Mouse (Mus musculus): ENCODE measurements at regions not wholly inside any gene's neighbourhood (a gene's known extent, or its start where the extent isn't known, plus 50 kb on each side); places are given as distances from the start of the nearest gene placed in this dataset.
A peak's percentile ranks its signal among the peaks of the same experiment; 100 is the strongest.

DNA sequence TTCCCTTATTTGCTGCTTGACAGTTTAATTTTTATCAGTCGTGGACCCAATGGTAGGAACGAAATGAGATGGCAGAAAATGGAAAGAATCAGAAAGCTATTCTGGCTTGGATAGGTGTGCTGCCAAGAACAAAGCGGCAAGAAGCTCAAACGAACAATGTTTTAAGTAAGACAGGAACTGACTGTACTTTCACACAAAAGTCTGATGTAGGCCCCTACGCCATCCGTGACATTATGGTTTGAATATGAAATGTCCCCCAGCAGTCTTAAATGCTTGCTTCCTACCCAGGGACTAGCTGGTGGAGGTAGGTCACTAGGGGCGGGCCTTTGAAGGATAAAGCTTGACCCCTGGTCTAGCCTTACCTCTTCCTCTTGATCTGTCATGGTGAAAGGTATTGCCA, 90.5 kb upstream of the Barx2 start:
- DNase-seq (ENCODE audit: low spot score) = no peak

DNA sequence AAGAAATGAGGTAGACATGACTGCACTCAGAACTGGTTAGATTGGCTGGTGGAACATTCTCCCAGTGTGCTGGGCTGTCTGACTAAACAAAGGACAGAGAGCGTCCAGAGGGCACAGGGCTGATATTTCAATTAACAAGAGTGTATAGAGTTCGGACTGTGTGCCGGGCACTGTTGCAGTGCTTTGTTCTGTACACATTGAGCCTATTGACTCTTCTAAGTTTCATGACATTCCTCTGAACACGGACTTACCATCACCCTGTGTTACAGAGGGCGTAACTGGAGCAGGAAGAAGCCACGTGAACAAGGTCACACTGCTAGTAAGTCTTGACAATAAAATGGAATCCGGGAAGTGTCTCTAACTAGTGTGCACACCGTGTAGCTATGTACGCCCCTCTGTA, 92.1 kb upstream of the Barx2 start:
- DNase-seq (ENCODE audit: low spot score) = no peak

DNA sequence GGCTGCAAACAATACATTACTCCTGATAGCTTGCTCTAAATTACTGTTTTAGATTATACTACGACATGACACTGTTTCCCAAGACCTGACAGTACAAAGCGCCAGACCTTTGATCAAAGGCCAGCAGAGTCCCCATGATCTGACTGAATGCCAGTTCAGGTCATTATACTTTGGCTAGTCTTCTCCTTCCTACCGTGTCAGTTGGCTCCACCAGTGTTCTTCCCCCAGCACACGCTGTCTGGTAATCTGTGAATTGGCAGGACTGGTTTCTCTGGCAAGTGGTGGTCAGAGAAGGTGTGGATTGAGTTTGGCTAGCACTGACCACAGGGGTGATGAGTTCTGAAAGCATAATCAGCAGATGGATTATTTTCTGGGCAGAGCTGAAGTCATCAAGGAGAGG, 93.1 kb upstream of the Barx2 start:
- DNase-seq (ENCODE audit: low spot score) = no peak

DNA sequence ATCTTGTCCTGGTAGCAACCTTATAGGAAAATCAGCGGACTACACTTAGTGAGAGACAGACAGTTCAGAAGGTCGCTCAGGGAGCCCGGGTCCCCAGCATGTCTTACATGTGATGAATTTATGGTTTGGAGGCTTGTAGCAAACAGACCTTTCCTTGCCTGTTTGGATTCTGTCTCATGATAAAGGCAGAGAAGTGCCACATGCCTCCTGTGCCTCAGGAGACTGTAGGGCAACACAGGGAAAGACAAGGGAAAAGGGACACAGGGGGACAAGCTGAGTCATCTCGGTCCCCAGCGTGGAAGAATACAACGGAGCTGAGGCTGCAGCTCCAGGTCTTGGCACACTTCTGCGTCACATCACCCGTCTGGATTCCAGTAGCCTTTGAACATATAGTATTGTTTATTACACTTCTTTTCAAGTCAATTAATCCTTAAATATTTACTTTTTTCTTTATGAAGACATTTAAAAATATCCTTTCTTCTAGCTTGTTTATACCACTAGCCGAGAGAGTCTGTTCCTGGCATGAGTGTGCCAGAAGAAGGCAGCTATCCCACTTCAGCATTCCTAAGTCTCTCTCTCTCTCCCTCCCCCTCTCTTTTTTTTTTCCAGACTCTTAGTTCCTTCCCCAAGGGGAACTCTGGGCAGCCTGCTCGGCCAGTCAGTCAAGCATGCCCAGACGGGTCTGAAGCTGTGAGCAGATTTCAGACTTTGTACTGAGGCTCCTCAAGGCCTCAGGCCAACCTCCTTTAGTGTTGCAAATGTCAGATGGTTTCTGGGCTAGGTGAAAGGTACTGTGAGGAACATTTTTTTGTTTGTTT, 97.9 kb upstream of the Barx2 start:
- DNase-seq (ENCODE audit: low spot score) = no peak

DNA sequence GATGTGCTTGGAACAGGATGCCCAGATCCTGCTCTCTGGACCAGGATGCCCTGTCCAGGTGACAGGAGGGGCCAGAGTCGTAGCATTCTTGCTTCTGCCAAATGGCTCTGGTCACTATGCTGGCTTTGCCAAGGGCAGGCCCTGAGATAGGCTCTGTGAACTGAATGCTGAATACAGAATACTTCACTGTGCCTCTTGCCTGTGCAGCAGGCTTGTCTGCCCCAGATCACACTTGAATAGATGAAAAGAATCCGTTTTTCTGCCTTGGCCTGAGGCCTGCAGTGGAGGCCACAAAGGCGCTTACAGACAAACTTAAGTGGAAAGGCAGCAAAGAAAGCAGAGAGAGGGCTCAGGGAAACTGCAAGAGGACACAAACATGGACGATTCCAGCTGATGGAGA, 99.7 kb upstream of the Arhgap32 start:
- DNase-seq (ENCODE audit: low spot score) = no peak

DNA sequence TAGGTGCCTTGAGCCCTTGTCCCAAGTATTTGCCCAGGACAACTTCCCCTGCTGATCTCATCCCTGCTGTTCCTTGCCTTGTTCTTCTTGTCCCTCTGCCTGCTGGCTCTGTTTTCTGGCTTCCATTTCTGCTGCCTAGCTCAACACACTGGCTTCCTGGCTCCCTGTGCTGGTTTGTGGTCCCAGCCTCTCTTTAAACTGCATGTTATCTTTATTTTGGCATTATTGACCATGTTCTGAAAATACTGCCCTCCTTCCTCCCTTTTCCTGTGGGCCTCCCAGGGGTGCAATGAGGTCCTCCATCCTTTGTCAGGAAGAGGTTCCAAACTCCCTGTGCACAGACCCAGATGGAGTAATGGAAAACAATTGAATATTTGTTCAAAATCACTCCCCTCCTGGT, 97.9 kb upstream of the Arhgap32 start:
- DNase-seq (ENCODE audit: low spot score) = no peak

DNA sequence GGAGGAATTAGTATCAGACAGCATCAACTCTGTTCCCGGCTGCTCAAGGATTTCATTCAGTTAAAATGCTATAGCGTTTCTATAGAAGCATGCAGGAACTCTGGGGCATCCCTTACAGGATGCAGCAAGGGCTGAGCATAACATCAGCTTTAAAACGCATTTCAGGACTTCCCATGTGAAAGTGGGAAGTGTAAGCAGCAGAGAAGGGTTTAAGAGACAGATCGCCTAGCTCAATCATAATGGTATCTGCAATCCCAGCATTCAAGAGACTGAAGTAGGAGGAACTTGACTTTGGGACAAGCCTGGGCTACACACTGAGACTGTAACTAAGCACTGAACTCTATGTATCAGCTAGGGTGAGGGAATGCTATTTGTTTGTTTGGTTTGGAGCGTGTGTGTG, 96.2 kb upstream of the Arhgap32 start:
- no peak for DNase-seq (ENCODE audit: low spot score)

DNA sequence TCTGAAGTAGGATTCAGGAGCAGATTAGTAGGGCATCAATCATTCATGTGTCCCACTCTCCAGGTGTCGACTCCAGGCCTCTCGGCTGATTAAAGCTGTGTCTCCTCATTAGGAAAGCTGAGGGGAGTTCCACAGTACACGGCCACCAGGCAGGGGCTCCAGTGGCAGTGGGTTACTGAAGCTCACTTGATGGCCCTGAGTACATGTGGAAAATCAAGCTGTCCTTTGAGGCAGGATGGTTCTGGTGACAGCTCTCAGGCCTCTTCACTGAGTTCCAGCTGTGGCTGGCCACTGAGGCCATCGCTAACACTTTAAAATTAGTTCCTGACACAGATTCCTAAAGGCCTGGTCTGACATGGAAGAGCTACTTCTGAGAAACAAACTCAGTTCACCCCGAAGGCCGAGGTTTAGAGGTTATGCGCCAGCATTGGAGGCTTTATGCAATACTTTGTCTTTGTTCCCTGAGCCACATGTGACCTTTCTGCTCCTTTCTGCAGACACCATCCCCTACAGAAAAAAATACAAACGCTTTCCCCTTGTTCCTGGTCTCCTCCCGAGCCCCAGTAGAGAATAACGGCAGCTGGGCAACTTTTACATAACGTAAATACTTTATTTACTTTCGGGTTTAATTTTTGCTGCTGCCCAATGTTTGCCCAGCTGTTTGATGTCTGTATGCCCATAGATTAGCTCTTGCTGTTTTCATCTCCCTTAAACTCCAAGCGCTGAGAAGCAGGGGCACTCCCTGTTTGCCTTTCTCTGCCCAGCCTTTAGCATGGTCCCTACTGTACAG, 94.8 kb upstream of the Arhgap32 start:
- no peak for DNase-seq (ENCODE audit: low spot score)

DNA sequence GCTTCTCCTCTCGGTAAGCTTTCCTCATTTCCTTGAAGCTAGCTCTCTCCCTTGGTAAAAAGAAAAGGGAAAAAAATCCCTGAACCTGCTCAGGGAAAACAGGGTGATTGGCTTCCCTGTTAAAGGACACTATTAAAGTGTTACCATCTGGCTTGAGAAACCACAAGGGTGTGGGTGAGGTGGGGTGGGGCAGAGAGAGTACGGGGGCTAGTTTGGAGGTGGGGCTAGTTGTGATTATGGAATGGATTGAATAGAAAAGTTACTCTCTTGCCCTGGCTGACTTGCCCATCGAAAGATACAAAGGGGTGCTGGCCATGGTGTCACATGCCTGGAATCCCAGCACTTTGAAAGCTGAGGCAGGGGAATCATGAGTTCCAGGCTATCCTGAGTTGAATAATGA, 94.2 kb upstream of the Arhgap32 start:
- no peak for DNase-seq (ENCODE audit: low spot score)

DNA sequence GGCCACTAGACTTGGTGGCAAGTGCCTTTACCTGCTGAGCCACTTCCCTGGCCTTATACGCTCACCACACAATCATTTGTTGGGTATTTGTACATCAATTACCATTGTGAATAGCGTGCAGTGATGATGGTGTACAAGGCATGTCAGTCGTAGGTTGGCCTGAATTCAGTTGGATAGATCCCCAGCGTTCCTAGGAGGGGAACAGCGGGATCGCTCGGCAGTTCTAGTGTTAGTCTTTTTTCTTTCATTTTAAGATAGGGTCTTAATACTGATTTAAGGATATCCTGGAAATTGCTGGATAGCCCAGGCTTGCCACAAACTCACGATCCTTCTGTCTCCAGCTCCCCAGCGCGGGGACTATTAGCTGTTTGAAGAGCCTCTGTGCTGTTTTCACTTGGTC, 92.9 kb upstream of the Arhgap32 start:
- DNase-seq (ENCODE audit: low spot score) = no peak

DNA sequence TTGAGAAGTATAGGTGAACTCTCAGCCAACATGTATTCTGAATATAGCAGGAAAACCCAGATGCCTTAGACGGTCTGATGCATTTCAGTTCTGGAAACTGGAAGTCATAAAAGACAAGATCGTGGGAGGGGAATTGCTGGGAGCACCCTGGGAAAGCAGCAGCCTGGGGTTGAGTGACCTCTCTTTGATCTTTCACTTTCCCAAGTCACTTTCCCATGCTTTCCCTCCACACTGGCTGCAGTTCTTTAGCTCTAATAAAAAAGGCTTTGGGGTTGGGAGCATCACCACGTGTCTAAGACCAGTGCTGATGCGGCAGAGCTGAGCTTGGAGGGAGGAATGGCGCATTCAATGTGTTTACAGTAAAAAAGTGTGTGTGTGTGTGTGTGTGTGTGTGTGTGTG, 91.2 kb upstream of the Arhgap32 start:
- DNase-seq (ENCODE audit: low spot score) = no peak

DNA sequence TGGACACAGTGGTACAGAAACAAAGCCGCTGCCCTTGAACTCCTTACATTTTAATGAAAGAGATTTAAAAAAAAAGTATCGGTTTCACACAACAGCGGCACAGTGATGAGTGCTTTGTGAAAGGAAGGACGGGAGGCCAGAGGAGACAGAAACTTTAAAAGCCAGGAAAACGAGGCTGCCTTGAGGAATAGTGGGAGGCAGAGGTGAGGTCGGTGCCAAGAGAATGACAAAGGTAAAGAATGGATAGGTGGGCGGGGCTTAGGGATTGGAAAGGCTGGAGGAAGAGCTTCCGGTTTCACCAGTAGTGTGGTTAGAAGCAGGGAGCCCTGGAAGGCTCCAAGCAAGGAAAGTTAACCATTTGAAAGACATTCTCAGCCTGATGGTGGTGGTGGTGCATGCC, 88.0 kb upstream of the Arhgap32 start:
- no peak for DNase-seq (ENCODE audit: low spot score)

DNA sequence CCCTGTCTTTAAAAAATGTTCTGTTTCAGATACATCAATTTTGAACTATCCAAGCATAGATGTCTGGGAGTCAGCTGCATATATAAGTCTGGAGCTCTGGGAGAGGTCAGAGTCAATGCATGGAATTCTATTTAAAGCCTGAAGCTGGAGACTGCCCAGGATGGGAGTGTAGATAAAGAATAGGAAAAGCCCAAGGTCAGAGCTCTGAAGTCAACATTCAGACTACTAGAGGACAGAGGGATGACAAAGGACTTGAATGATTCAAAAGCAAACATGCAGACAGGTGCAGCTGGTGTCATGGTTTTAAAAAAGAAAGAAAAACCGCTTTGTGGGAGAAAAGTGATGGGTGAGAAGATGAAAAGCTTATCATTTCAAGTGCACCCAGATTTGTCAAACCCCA, 86.9 kb upstream of the Arhgap32 start:
- no peak for DNase-seq (ENCODE audit: low spot score)

DNA sequence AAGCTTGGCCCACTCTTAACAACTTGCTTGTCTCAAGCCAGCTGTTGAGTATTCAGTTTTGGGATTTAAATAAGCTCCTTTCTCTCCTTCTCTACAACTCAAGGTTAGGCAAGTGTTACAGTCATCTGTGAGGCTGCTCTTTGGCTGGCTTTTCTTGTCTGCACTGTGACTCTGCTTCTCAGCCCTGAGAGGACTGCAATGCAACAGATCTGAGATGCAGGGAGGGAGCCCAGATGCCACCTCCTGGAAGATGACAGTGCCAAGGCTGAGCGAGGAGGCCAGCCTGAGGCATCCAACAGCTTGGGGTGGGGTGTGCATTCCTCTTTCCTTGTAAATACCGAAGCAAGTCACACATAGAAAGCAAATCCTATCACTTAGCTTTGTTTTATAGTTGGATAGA, 86.2 kb upstream of the Arhgap32 start:
- DNase-seq (ENCODE audit: low spot score) = no peak

DNA sequence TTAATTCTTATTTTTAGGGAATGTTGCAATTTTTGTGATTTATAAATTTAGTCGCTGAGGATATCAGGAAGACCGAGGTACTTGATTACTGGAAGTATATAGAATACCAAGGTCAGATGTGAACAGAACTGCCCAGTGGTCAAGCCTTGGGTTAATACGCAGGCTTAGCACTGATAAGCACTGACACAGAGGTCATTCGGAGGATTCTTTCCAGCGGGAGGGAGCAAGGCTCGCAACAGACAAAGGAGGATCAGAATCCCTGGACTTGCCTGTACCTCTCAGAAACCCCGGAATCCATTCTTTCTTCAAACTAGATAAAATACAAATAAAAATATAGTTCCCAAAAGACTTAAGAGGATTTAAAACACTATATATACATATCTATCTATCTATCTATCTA, 85.7 kb upstream of the Arhgap32 start:
- DNase-seq (ENCODE audit: low spot score) = no peak

DNA sequence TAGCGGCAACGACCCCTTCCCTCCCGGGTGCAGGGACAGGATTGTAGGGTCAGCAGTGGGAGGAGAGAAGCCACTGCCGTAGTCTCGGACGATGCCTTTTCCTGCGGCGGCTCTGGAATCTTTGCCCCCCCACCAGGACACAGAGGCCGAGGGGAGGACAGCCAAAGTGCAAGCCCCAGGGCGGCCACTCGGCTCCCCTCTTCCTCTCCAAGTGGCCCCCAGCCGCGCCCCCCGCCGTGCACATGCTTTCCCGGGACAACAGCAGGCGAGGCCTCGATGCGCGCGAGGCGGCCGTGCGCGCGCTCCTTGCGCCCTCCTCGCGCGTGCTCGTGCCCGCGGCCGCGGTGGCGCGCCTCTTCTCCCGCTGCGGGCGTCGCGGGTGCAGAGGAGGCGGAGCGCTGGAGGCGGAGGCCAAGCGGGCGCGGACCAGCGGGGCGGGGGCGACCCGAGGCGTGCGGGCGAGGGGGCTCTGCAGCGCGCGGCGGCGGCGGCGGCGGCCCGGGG, 83.9 kb upstream of the Arhgap32 start:
- DNase-seq (ENCODE audit: low spot score) = peak; percentile 60

DNA sequence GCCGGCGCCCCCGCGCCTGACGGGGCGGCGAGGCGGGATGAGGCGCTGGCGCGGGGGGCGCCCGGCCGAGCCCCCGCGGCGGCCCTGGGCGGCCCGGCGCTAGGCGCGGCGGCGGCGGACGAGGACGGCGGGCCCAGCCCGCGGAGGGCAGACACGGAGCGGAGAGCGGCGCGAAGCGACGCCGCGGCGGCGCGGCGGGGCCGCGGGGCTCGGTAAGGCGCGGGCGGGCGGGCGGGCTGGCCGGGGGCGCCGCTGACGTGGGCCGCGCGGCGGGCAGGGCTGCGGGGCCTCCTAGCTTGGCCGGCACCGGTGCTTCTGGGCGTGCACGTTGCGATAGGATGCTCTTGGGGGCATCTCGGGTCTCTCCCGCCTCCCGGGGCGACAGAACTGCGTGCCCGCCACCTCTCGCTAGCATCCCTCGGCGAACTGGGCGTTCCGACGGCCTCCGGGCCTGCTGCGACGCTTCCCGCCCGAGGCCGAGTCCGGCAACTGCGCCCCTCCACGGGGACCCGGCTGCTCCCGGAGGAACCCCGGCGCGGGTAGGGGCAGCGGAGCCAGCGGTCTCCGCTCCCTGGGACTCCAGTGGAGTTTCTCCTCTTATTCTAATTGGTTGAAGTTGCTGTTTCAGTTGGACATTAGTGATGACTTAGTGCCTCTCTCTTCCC, 83.3 kb upstream of the Arhgap32 start:
- peak; percentile 2 for DNase-seq (ENCODE audit: low spot score)

DNA sequence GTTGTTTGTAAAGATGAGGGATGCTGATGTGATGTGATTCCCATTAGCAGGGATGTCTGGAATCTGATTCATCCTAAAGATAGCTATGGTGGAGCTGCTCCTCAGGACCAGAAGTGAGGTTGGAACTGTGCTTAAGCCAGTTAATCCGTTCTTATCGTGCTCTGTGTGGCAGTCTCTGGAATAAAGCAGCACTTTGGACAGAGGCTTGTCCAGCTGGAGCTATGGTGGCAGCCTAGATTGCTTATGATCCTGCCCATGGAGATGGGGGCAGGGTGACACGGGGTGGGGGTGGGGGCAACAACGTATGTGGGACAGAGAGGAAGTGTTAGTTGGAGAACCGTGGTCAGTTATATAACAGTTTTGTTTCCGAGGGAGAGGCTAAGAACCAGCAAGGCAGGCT, 82.0 kb upstream of the Arhgap32 start:
- no peak for DNase-seq (ENCODE audit: low spot score)

DNA sequence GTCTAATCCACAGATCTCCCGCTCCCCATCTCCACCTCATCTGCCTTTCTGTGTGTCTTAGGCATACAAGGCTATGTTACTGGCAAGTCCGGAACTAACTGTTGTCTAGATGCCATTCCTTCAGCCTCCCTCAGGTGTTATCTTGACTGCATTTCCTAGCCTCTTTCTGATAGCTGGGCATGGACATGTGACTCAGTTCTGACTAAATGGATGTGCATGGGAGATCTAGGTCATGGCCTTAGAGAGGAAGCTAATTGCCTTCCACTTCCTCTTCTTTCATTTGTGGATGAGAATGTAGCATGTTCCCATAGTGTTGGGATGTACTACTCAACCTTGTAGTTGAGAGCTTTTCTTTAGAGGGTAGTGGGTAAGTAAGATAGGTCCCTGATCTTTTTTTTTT, 75.9 kb upstream of the Arhgap32 start:
- no peak for DNase-seq (ENCODE audit: low spot score)

DNA sequence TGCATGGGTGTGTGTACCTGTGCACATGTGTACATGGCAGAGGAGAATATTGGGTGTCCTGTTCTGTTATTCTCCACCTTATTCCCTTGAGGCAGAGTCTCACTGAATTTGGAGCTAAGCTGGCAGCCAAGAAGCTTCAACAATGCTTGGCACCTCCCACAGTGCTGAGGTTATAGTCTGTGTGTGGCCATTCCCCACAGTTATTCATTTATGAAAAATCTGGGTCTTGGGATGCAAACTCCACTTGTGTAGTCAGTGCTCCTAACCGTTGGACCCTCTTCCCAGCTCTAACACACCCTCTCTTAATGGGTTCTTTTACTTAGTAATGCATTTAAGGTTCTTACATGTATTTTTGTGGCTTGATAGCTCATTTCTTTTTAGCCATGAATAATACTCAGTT, 72.6 kb upstream of the Arhgap32 start:
- DNase-seq (ENCODE audit: low spot score) = no peak

DNA sequence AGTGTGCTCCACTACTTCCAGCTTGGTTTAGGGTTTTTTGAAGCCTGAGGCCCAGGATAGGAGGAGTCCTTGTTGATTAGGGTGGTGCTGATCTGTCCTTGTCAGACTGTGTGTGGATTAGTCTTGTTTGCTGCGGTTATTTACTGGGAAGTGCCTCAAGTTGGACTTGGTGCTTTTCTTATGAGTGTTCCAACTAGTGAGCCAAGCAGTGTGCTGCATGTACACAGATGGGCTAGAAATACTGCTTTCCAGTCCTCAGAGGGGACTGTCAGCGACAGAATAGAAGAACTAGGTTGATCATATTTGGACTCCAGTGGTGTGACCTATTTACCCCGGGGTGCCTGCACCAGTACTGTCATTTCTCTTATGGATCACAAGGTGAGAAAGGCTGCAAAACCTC, 69.1 kb upstream of the Arhgap32 start:
- DNase-seq (ENCODE audit: low spot score) = no peak

DNA sequence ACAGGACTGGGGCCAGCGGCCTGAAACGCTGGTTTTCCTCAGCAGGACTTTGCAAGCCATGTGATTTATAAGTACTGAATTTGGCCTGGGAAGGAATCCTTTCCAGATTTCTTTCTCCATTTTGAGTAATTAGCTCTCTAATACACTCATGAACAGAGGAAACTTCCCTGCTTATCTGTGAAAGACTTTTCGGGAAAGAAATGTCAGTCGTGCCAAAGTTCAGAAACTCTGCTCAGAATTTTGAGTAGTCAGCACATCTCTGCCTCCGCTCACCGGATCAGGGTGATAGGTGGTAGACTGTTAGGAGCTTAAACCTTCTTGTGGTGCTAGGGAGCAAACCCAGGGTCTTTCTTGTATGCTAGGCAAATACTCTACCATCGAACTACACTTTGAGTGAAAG, 67.0 kb upstream of the Arhgap32 start:
- no peak for DNase-seq (ENCODE audit: low spot score)

Measured in thymus, postnatal 0 days (tissue).